Mouse (Mus musculus): ENCODE measurements around the gene Abca1. TPM values are rescaled to one million over a fixed set of nuclear protein-coding genes. Genes with fewer than 3 reads are reported as not detected.

Gene Abca1
- total and polyA plus RNA-seq, 3 experiments: 8.4 to 9.0 TPM; not detected in 1

GRCm38 (mm10) chr4:53015024-53015423, 144.7 kb downstream of the Abca1 start:
- H3K4me1 ChIP-seq (ENCODE audit: control insufficient read depth in 1 of 2, insufficient read depth in 2 of 2, low read length in 2 of 2): peaks cover 0 to 3% of the 10 kb centered on the region in 2 experiments; a peak in 1 of 4 replicates
- H3K4me3 ChIP-seq (ENCODE audit: control insufficient read depth in 1 of 2, insufficient read depth in 1 of 2, low read depth in 2 of 2, low read length in 2 of 2): no peak overlapping the region
- H3K79me2 ChIP-seq (ENCODE audit: control insufficient read depth, insufficient read depth, low read length, poor library complexity): peaks cover 2% of the 10 kb centered on the region; the same call in 1 of the 2 replicates
- H3K9me3 ChIP-seq (replicated peaks; ENCODE audit: insufficient read depth, low read length): no peaks in the 10 kb centered on the region; the same call in 1 of the 2 replicates
- DNase-seq (ENCODE audit: low read depth, low spot score): no peak
- H3K27ac ChIP-seq (ENCODE audit: control insufficient read depth, low read depth, low read length): no peak overlapping the region
- peaks cover 0 to 15% of the 10 kb centered on the region in 2 experiments; a peak in 3 of 4 replicates for H3K36me3 ChIP-seq (ENCODE audit: control insufficient read depth in 1 of 2, insufficient read depth in 2 of 2, low read length in 2 of 2)
- H3K9ac ChIP-seq (ENCODE audit: control insufficient read depth, low read depth, low read length, poor library complexity, severe bottlenecking): no peak overlapping the region
- TF ChIP-seq MAZ (IDR thresholded peaks at IDR 0.05; ENCODE audit: low read depth, low read length) (no peak), GABPA (IDR thresholded peaks at IDR 0.05; ENCODE audit: low read depth, low read length) (no peak), MYB (IDR thresholded peaks at IDR 0.05; ENCODE audit: low read depth, low read length) (no peak), NELFE (IDR thresholded peaks at IDR 0.05; ENCODE audit: low read depth, low read length) (no peak), USF2 (IDR thresholded peaks at IDR 0.05; ENCODE audit: borderline replicate concordance in 1 of 2, insufficient read depth in 1 of 2, low read depth in 1 of 2, low read length in 2 of 2) (no peak), POLR2A (IDR thresholded peaks at IDR 0.05; ENCODE audit: control insufficient read depth in 1 of 2, insufficient read depth in 1 of 2, low read depth in 1 of 2, low read length in 2 of 2, poor library complexity in 1 of 2) (no peak), TBP (IDR thresholded peaks at IDR 0.05; ENCODE audit: low read depth, low read length) (no peak), NRF1 (IDR thresholded peaks at IDR 0.05; ENCODE audit: insufficient read depth, low read depth, low read length, poor library complexity, severe bottlenecking) (no peak), MXI1 (IDR thresholded peaks at IDR 0.05; ENCODE audit: low read depth, low read length) (no peak), RCOR1 (IDR thresholded peaks at IDR 0.05; ENCODE audit: low read depth, low read length) (no peak), E2F4 (IDR thresholded peaks at IDR 0.05; ENCODE audit: borderline replicate concordance, low read depth, low read length) (no peak), TAL1 (IDR thresholded peaks at IDR 0.05; ENCODE audit: low read length) (no peak), MYC (IDR thresholded peaks at IDR 0.05; ENCODE audit: low read depth, low read length) (no peak), GATA1 (IDR thresholded peaks at IDR 0.05; ENCODE audit: low read depth, low read length) (no peak), RAD21 (IDR thresholded peaks at IDR 0.05; ENCODE audit: low read depth, low read length) (no peak)
- no peaks in the 10 kb centered on the region for H3K27me3 ChIP-seq (ENCODE audit: control insufficient read depth in 1 of 2, insufficient read depth in 2 of 2, low read length in 2 of 2)

- Histone ChIP-seq H3K9me3 (replicated peaks; ENCODE audit: insufficient read depth, low read length) (no peaks in the 10 kb centered on the region; the same call in 1 of the 2 replicates), H3K9ac (ENCODE audit: control insufficient read depth, low read depth, low read length, poor library complexity, severe bottlenecking) (no peak overlapping the region), H3K4me3 (ENCODE audit: control insufficient read depth in 1 of 2, insufficient read depth in 1 of 2, low read depth in 2 of 2, low read length in 2 of 2) (no peak overlapping the region), H3K36me3 (ENCODE audit: control insufficient read depth in 1 of 2, insufficient read depth in 2 of 2, low read length in 2 of 2) (peaks cover 0 to 15% of the 10 kb centered on the region in 2 experiments; a peak in 3 of 4 replicates), H3K27ac (ENCODE audit: control insufficient read depth, low read depth, low read length) (no peak overlapping the region), H3K79me2 (ENCODE audit: control insufficient read depth, insufficient read depth, low read length, poor library complexity) (peaks cover 2% of the 10 kb centered on the region; the same call in 1 of the 2 replicates), H3K27me3 (ENCODE audit: control insufficient read depth in 1 of 2, insufficient read depth in 2 of 2, low read length in 2 of 2) (no peaks in the 10 kb centered on the region), H3K4me1 (ENCODE audit: control insufficient read depth in 1 of 2, insufficient read depth in 2 of 2, low read length in 2 of 2) (peaks cover 0 to 3% of the 10 kb centered on the region in 2 experiments; a peak in 1 of 4 replicates)
- TF ChIP-seq UBTF (IDR thresholded peaks at IDR 0.05; ENCODE audit: borderline replicate concordance, insufficient read depth, low read depth, low read length): no peak
- no peak for TF ChIP-seq NRF1 (IDR thresholded peaks at IDR 0.05; ENCODE audit: insufficient read depth, low read depth, low read length, poor library complexity, severe bottlenecking)
- no peak for TF ChIP-seq ETS1 (IDR thresholded peaks at IDR 0.05; ENCODE audit: low read depth, low read length)
- no peak for TF ChIP-seq CTCF (IDR thresholded peaks at IDR 0.05 in 2 of 3, conservative IDR thresholded peaks at IDR 0.05 in 1 of 3; ENCODE audit: control insufficient read depth in 1 of 3, insufficient read depth in 1 of 3, low read depth in 2 of 3, low read length in 3 of 3, poor library complexity in 1 of 3, severe bottlenecking in 1 of 3)
- no peak for TF ChIP-seq MXI1 (IDR thresholded peaks at IDR 0.05; ENCODE audit: low read depth, low read length)
- TF ChIP-seq TCF12 (IDR thresholded peaks at IDR 0.05; ENCODE audit: low read depth, low read length): no peak
- TF ChIP-seq MAFK (IDR thresholded peaks at IDR 0.05; ENCODE audit: borderline replicate concordance, low read depth, low read length): no peak
- no peak for TF ChIP-seq TAL1 (IDR thresholded peaks at IDR 0.05; ENCODE audit: low read length)
- TF ChIP-seq ZNF384 (IDR thresholded peaks at IDR 0.05; ENCODE audit: low read depth, low read length): no peak
- no peak for TF ChIP-seq MAZ (IDR thresholded peaks at IDR 0.05; ENCODE audit: low read depth, low read length)
- no peak for TF ChIP-seq RAD21 (IDR thresholded peaks at IDR 0.05; ENCODE audit: low read depth, low read length)
- no peak for TF ChIP-seq POLR2AphosphoS2 (IDR thresholded peaks at IDR 0.05; ENCODE audit: low read length)
- no peak for TF ChIP-seq ZKSCAN1 (IDR thresholded peaks at IDR 0.05; ENCODE audit: low read depth, low read length)
- TF ChIP-seq CHD2 (IDR thresholded peaks at IDR 0.05; ENCODE audit: low read length): no peak
- TF ChIP-seq USF2 (IDR thresholded peaks at IDR 0.05; ENCODE audit: borderline replicate concordance in 1 of 2, insufficient read depth in 1 of 2, low read depth in 1 of 2, low read length in 2 of 2): no peak
- TF ChIP-seq MYB (IDR thresholded peaks at IDR 0.05; ENCODE audit: low read depth, low read length): no peak
- TF ChIP-seq CHD1 (IDR thresholded peaks at IDR 0.05; ENCODE audit: low read depth, low read length): no peak
- TF ChIP-seq HCFC1 (IDR thresholded peaks at IDR 0.05; ENCODE audit: low read depth, low read length): no peak
- DNase-seq (ENCODE audit: low read depth, low spot score): no peak
These were observed 145.3 kb downstream of the Abca1 start for GRCm38 (mm10) chr4:53014421-53014820.

Data from MEL (cell line).